ENCODE assay signal across 9 mouse cellular contexts in the genomic region with DNA sequence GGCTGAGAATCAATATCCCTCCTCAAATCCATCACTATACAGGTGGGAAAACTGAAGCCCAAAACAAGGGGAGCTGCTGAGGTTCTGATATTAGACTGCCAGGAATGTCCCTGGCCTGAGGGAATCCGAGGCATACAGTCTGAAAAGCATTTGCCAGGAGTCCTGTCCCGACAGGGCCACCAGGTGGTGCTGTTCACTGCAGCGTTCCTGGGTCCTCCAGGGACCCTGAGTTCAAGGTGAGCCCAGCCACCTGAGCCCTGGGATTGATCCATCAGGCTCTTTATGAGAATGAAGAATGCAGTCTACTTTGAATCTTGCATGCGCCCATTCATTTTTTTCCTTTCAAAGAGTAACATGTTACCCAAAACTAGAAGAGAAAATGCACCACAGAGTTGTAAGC. TPM values are rescaled to one million over a fixed set of nuclear protein-coding genes. Genes with fewer than 3 reads are reported as not detected.
DNase-seq lines count a peak whose midpoint lies in the region.
"Had no signal": no experiment of that assay in that cellular context is flagged by ENCODE, and none has a peak within 500 bp of the region (broad histone marks: within the 10 kb centered on the region; RNA-seq: fewer than 3 reads in every experiment).

No protein-coding gene starts in this region.

- no peak overlapping the region for H3K27ac ChIP-seq in hindbrain, embryonic 10.5 days

- peak; percentile 39 for DNase-seq in heart, postnatal 4 days
- DNase-seq in heart, adult 18-20 months: no peak
- peak; percentile 19 for DNase-seq in right cerebral cortex, adult 18-20 months
- DNase-seq in right cerebral cortex, postnatal 36 days (ENCODE audit: low spot score in 2 of 2): no peak
- DNase-seq in embryo, embryonic 9.5 days (ENCODE audit: extremely low spot score): peak; percentile 32
- DNase-seq in thymus, postnatal 14 days: peak; percentile 22
- no peak for DNase-seq in urinary bladder, postnatal 36 days (ENCODE audit: low spot score in 2 of 2)
- DNase-seq in hindbrain, embryonic 10.5 days (ENCODE audit: low spot score): no peak
- DNase-seq: heart, adult 11 months had no signal

- no peaks in the 10 kb centered on the region for H3K27me3 ChIP-seq in hindbrain, embryonic 10.5 days (ENCODE audit: insufficient read depth, poor library complexity, severe bottlenecking)

- 38% methylated on average over 4 of the region's 4 CpGs for WGBS in hindbrain, embryonic 10.5 days

- no peaks in the 10 kb centered on the region for H3K4me1 ChIP-seq in hindbrain, embryonic 10.5 days (replicated peaks)

- H3K36me3 ChIP-seq in hindbrain, embryonic 10.5 days: no peaks in the 10 kb centered on the region

- H3K4me3 ChIP-seq in hindbrain, embryonic 10.5 days: no peak overlapping the region

- 0 out of 2 replicates have a peak, but pooled peaks cover 2% of the 10 kb centered on the region for H3K9me3 ChIP-seq in hindbrain, embryonic 10.5 days

RNA-seq across cellular contexts. Expression of a gene that starts 3.2 kb away (rescaled TPM):
- total RNA-seq in heart, postnatal 4 days (2021): not detected
- total RNA-seq in heart, adult 18-20 months (2021): not detected
- polyA plus RNA-seq in hindbrain, embryonic 10.5 days (2016; fragmentation: Nextera tagmentation; extraction: Ambion mirVana): not detected in 2 replicates

RNA-seq across cellular contexts. Expression of a gene that starts 26.9 kb away (rescaled TPM):
- total RNA-seq in heart, postnatal 4 days (2021): under 1 TPM in 1 of 2 experiments, not detected in 1; 0.18 TPM
- not detected for total RNA-seq in heart, adult 18-20 months (2021)
- not detected in 2 replicates for polyA plus RNA-seq in hindbrain, embryonic 10.5 days (2016; fragmentation: Nextera tagmentation; extraction: Ambion mirVana)

RNA-seq across cellular contexts. Expression of a gene that starts 44.0 kb away (rescaled TPM):
- total RNA-seq in heart, postnatal 4 days (2021): 10 to 100 TPM; 16.4 to 16.9 TPM
- total RNA-seq in heart, adult 18-20 months (2021): 10 to 100 TPM; 14.1 to 15.6 TPM
- polyA plus RNA-seq in hindbrain, embryonic 10.5 days (2016; fragmentation: Nextera tagmentation; extraction: Ambion mirVana): 0.12 and 0.25 TPM in 2 replicates

RNA-seq across cellular contexts. Expression of a gene that starts 56.6 kb away (rescaled TPM):
- 100 to 1,000 TPM; 469 to 537 TPM for total RNA-seq in heart, postnatal 4 days (2021)
- total RNA-seq in heart, adult 18-20 months (2021): 100 to 1,000 TPM; 268 to 303 TPM
- polyA plus RNA-seq in hindbrain, embryonic 10.5 days (2016; fragmentation: Nextera tagmentation; extraction: Ambion mirVana): 571 and 654 TPM in 2 replicates

Comparison
In these comparisons a context has a peak if more than half of its experiments do, and no peak if none do; other contexts are left out.
1. DNase-seq: peak in heart, postnatal 4 days (single experiment), right cerebral cortex, adult 18-20 months (single experiment), embryo, embryonic 9.5 days (single experiment) and thymus, postnatal 14 days (single experiment); none in heart, adult 18-20 months (0 of 2), right cerebral cortex, postnatal 36 days (0 of 2), urinary bladder, postnatal 36 days (0 of 2) and hindbrain, embryonic 10.5 days (single experiment).